Mouse (Mus musculus): ENCODE measurements around the gene Izumo1r. TPM values are rescaled to one million over a fixed set of nuclear protein-coding genes. Genes with fewer than 3 reads are reported as not detected.

Gene Izumo1r
- total and polyA plus RNA-seq, 3 experiments: not detected

GRCm38 (mm10) chr9:14909981-14910380 lies 6.2 kb upstream of the Izumo1r start:
- dilution Hi-C loops (cut with MboI; ENCODE audit: extremely low pct_ligation_motif_present, extremely low pct_unique_long_range_greater_than_20kb, low sequenced_read_pairs): no loop called here
- Histone ChIP-seq H3K9me3 (replicated peaks; ENCODE audit: low read length) (peaks cover 2% of the 10 kb centered on the region), H3K4me1 (ENCODE audit: control insufficient read depth in 1 of 2, insufficient read depth in 2 of 2) (peaks cover 3 to 17% of the 10 kb centered on the region in 2 experiments; a peak in 3 of 4 replicates), H3K9ac (ENCODE audit: insufficient read depth, low read depth) (no peak overlapping the region), H3K27ac (ENCODE audit: insufficient read depth, low read depth) (no peak overlapping the region), H3K4me3 (replicated peaks in 1 of 3; ENCODE audit: low read depth in 2 of 3, low read length in 2 of 3, poor library complexity in 1 of 3) (no peak overlapping the region), H3K27me3 (replicated peaks) (no peaks in the 10 kb centered on the region), H3K36me3 (replicated peaks in 1 of 2; ENCODE audit: control insufficient read depth in 1 of 2, insufficient read depth in 1 of 2, low read length in 1 of 2) (no peaks in the 10 kb centered on the region), H3K79me2 (replicated peaks; ENCODE audit: control insufficient read depth, extremely low read depth, insufficient read depth, poor library complexity, severe bottlenecking) (no peaks in the 10 kb centered on the region), H3K4me2 (ENCODE audit: insufficient read depth, low read depth, poor library complexity, severe bottlenecking) (no peak overlapping the region)
- in situ Hi-C loops (cut with MboI; ENCODE audit: low pct_ligation_motif_present, low pct_unique_long_range_greater_than_20kb, low sequenced_read_pairs): no loop called here
- DNase-seq (ENCODE audit: extremely low read depth): no peak
- TF ChIP-seq ETS1 (conservative IDR thresholded peaks at IDR 0.05; ENCODE audit: low read depth, low read length) (no peak), USF2 (conservative IDR thresholded peaks at IDR 0.05; ENCODE audit: low read depth, low read length) (no peak), SMC3 (IDR thresholded peaks at IDR 0.05; ENCODE audit: low read depth, low read length) (no peak), MAX (IDR thresholded peaks at IDR 0.05; ENCODE audit: low read length) (no peak), MAZ (IDR thresholded peaks at IDR 0.05; ENCODE audit: low read depth, low read length) (no peak), ZMIZ1 (IDR thresholded peaks at IDR 0.05; ENCODE audit: low read depth, low read length) (no peak), CHD1 (IDR thresholded peaks at IDR 0.05; ENCODE audit: low read depth, low read length) (no peak), RCOR1 (conservative IDR thresholded peaks at IDR 0.05; ENCODE audit: low read depth, low read length) (no peak), HCFC1 (IDR thresholded peaks at IDR 0.05; ENCODE audit: low read depth, low read length) (no peak), ZNF384 (IDR thresholded peaks at IDR 0.05; ENCODE audit: low read depth, low read length) (no peak), MAFK (IDR thresholded peaks at IDR 0.05; ENCODE audit: insufficient replicate concordance, low read length) (no peak), USF1 (IDR thresholded peaks at IDR 0.05; ENCODE audit: low read depth, low read length) (no peak), E2F4 (IDR thresholded peaks at IDR 0.05; ENCODE audit: insufficient replicate concordance, low read depth, low read length) (no peak), RAD21 (IDR thresholded peaks at IDR 0.05; ENCODE audit: low read depth, low read length) (no peak), IRF4 (IDR thresholded peaks at IDR 0.05; ENCODE audit: low read depth, low read length) (no peak), MEF2A (IDR thresholded peaks at IDR 0.05; ENCODE audit: borderline replicate concordance, low read depth, low read length) (no peak), GABPA (IDR thresholded peaks at IDR 0.05; ENCODE audit: insufficient replicate concordance, low read depth, low read length) (no peak)

GRCm38 (mm10) chr9:14907816-14908415 lies 4.2 kb upstream of the Izumo1r start:
- DNase-seq (ENCODE audit: extremely low read depth): no peak
- Histone ChIP-seq H3K4me1 (ENCODE audit: control insufficient read depth in 1 of 2, insufficient read depth in 2 of 2) (peaks cover 3 to 31% of the 10 kb centered on the region in 2 experiments; a peak in 3 of 4 replicates), H3K79me2 (replicated peaks; ENCODE audit: control insufficient read depth, extremely low read depth, insufficient read depth, poor library complexity, severe bottlenecking) (no peaks in the 10 kb centered on the region), H3K27ac (ENCODE audit: insufficient read depth, low read depth) (no peak overlapping the region), H3K9ac (ENCODE audit: insufficient read depth, low read depth) (no peak overlapping the region), H3K9me3 (replicated peaks; ENCODE audit: low read length) (no peaks in the 10 kb centered on the region), H3K27me3 (replicated peaks) (no peaks in the 10 kb centered on the region), H3K4me2 (ENCODE audit: insufficient read depth, low read depth, poor library complexity, severe bottlenecking) (no peak overlapping the region), H3K4me3 (replicated peaks in 1 of 3; ENCODE audit: low read depth in 2 of 3, low read length in 2 of 3, poor library complexity in 1 of 3) (no peak overlapping the region), H3K36me3 (replicated peaks in 1 of 2; ENCODE audit: control insufficient read depth in 1 of 2, insufficient read depth in 1 of 2, low read length in 1 of 2) (no peaks in the 10 kb centered on the region)
- in situ Hi-C loops (cut with MboI; ENCODE audit: low pct_ligation_motif_present, low pct_unique_long_range_greater_than_20kb, low sequenced_read_pairs): no loop called here
- no peak for TF ChIP-seq PAX5 (IDR thresholded peaks at IDR 0.05; ENCODE audit: low read length)
- no peak for TF ChIP-seq SIN3A (IDR thresholded peaks at IDR 0.05; ENCODE audit: low read length)
- no peak for TF ChIP-seq POLR2AphosphoS2 (IDR thresholded peaks at IDR 0.05; ENCODE audit: low read depth, low read length)
- TF ChIP-seq USF2 (conservative IDR thresholded peaks at IDR 0.05; ENCODE audit: low read depth, low read length): no peak
- TF ChIP-seq GABPA (IDR thresholded peaks at IDR 0.05; ENCODE audit: insufficient replicate concordance, low read depth, low read length): no peak
- TF ChIP-seq EP300 (IDR thresholded peaks at IDR 0.05; ENCODE audit: low read length): no peak
- no peak for TF ChIP-seq ZKSCAN1 (IDR thresholded peaks at IDR 0.05; ENCODE audit: borderline replicate concordance, low read depth, low read length)
- TF ChIP-seq ZNF384 (IDR thresholded peaks at IDR 0.05; ENCODE audit: low read depth, low read length): no peak
- dilution Hi-C loops (cut with MboI; ENCODE audit: extremely low pct_ligation_motif_present, extremely low pct_unique_long_range_greater_than_20kb, low sequenced_read_pairs): no loop called here
